Mouse (Mus musculus): ENCODE data around the gene Rgs6. TPM values are rescaled to one million over a fixed set of nuclear protein-coding genes. Genes with fewer than 3 reads are reported as not detected.

The Rgs6 gene
- polyA plus RNA-seq, 1 experiment from 2014 or later = 0.49 TPM

DNA sequence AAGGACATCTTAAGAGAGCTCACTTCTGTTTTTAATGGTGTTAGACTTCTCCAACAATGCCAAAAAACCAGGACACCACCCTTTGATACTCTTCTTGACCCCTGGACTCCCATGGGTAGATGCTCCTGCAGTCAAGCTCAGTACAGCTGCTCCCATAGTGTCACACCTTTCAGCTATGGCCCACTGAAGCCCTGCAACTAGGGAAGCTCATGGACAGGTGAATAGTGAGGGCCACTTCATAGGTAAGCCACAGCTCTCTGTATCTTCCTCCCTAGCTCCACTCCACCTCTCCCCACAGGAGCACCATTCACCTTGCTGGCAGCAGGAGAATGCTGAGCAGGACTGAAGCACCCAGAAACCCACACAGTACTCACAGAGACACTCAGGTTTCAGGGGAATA is 384.6 kb downstream of the Rgs6 start:
- H3K4me3 ChIP-seq = no peak overlapping the region
- no peak overlapping the region for H3K27ac ChIP-seq (replicated peaks)
- DNase-seq (ENCODE audit: low spot score) = no peak
- H3K4me1 ChIP-seq = 0 out of 2 replicates have a peak, but pooled peaks cover 3% of the 10 kb centered on the region
- H3K36me3 ChIP-seq (replicated peaks) = no peaks in the 10 kb centered on the region
- no peaks in the 10 kb centered on the region for H3K27me3 ChIP-seq (replicated peaks; ENCODE audit: low read depth, poor library complexity, severe bottlenecking)
- no peaks in the 10 kb centered on the region for H3K9me3 ChIP-seq

DNA sequence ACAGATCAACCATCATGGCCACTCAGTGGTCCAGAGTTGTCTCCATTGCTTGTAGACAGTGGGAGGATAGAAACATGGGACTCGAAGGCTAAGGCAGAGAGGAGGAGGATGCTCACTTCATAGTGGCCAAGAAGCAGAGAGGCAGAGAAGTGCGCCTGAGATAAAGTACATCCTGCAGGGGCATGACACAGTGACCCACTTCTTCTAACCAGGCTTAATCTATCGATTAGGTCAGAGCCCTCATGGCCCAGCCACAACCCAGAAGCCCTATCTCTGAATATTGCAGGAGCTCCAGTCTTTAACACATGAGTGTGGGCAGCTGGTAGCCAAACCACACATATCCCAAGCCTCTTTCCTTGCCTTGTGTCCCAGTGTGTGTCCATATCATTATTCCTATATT is 385.7 kb downstream of the Rgs6 start:
- Histone ChIP-seq H3K27ac (replicated peaks) (no peak overlapping the region), H3K27me3 (replicated peaks; ENCODE audit: low read depth, poor library complexity, severe bottlenecking) (no peaks in the 10 kb centered on the region), H3K4me1 (0 out of 2 replicates have a peak, but pooled peaks cover 3% of the 10 kb centered on the region), H3K9me3 (no peaks in the 10 kb centered on the region), H3K4me3 (no peak overlapping the region), H3K36me3 (replicated peaks) (no peaks in the 10 kb centered on the region)
- DNase-seq (ENCODE audit: low spot score) = no peak
- 90% methylated on average over 3 of the region's 3 CpGs for WGBS

DNA sequence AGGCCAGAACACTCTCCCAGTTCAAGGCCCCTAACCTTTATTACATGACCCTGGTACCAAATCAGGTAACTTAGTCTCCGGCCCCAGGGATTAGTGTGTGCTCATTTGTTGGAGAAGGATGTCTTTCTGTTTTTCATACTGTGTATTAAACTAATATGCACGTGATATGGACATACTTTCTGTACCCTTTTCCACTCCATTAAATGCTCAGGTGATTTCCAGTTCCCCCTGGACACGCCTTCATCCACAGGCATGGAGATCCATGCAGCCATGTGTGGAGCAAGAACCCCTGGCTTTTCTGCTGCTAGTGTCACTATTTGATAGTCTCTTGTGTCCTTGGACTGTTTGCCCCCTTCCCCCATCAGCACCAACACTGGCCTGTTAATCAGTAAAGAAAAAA is 390.2 kb downstream of the Rgs6 start:
- Histone ChIP-seq H3K4me1 (no peaks in the 10 kb centered on the region), H3K27ac (replicated peaks) (no peak overlapping the region), H3K9me3 (no peaks in the 10 kb centered on the region), H3K36me3 (replicated peaks) (no peaks in the 10 kb centered on the region), H3K27me3 (replicated peaks; ENCODE audit: low read depth, poor library complexity, severe bottlenecking) (no peaks in the 10 kb centered on the region), H3K4me3 (no peak overlapping the region)
- no peak for DNase-seq (ENCODE audit: low spot score)
- WGBS = 85% methylated on average over 3 of the region's 3 CpGs

- H3K4me3 ChIP-seq = no peak overlapping the region
Measured at GRCm38 (mm10) chr12:82982716-82983115, 394.6 kb downstream of the Rgs6 start.

GRCm38 (mm10) chr12:82985300-82985699 is 397.2 kb downstream of the Rgs6 start:
- H3K9me3 ChIP-seq = no peaks in the 10 kb centered on the region
- WGBS = 87% methylated on average over 8 of the region's 8 CpGs

More at GRCm38 (mm10) chr12:82982716-82983115, 394.6 kb downstream of the Rgs6 start:
- H3K27ac ChIP-seq (replicated peaks) = no peak overlapping the region
- no peaks in the 10 kb centered on the region for H3K36me3 ChIP-seq (replicated peaks)
- WGBS = 90% methylated on average over 4 of the region's 4 CpGs
- H3K4me1 ChIP-seq = no peaks in the 10 kb centered on the region
- H3K9me3 ChIP-seq = no peaks in the 10 kb centered on the region
- H3K27me3 ChIP-seq (replicated peaks; ENCODE audit: low read depth, poor library complexity, severe bottlenecking) = no peaks in the 10 kb centered on the region
- DNase-seq (ENCODE audit: low spot score) = no peak

GRCm38 (mm10) chr12:82987661-82988060 is 399.6 kb downstream of the Rgs6 start:
- WGBS = 86% methylated on average over 1 of the region's 1 CpGs
- Histone ChIP-seq H3K9me3 (no peaks in the 10 kb centered on the region), H3K36me3 (replicated peaks) (no peaks in the 10 kb centered on the region), H3K4me1 (no peaks in the 10 kb centered on the region), H3K27ac (replicated peaks) (no peak overlapping the region), H3K27me3 (replicated peaks; ENCODE audit: low read depth, poor library complexity, severe bottlenecking) (no peaks in the 10 kb centered on the region), H3K4me3 (no peak overlapping the region)
- DNase-seq (ENCODE audit: low spot score) = no peak

More at GRCm38 (mm10) chr12:82985300-82985699, 397.2 kb downstream of the Rgs6 start:
- H3K27ac ChIP-seq (replicated peaks) = no peak overlapping the region
- no peak overlapping the region for H3K4me3 ChIP-seq
- H3K36me3 ChIP-seq (replicated peaks) = no peaks in the 10 kb centered on the region
- no peaks in the 10 kb centered on the region for H3K4me1 ChIP-seq
- no peaks in the 10 kb centered on the region for H3K27me3 ChIP-seq (replicated peaks; ENCODE audit: low read depth, poor library complexity, severe bottlenecking)
- DNase-seq (ENCODE audit: low spot score) = no peak

DNA sequence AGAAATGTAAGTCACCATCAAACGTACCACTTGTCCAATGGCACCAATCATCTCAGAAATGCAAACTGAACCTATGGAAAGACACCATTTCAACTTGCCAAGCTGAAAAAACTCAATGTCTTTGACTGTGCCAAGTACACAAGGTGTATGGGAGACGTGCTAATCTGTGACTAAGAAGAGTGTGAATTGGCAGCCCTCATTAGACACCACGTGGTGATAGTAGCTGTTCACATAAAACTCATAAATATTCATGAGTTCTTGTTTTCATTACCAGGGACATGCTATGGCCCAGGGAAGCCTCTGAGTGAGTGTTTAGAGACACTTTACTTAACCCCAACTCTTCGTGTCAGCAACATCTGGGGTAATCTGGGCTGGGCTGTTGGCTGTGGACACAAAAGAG is 405.8 kb downstream of the Rgs6 start:
- Histone ChIP-seq H3K9me3 (no peaks in the 10 kb centered on the region), H3K27me3 (replicated peaks; ENCODE audit: low read depth, poor library complexity, severe bottlenecking) (no peaks in the 10 kb centered on the region), H3K27ac (replicated peaks) (no peak overlapping the region), H3K4me1 (no peaks in the 10 kb centered on the region), H3K4me3 (no peak overlapping the region), H3K36me3 (replicated peaks) (no peaks in the 10 kb centered on the region)
- WGBS = 46% methylated on average over 4 of the region's 4 CpGs
- no peak for DNase-seq (ENCODE audit: low spot score)

DNA sequence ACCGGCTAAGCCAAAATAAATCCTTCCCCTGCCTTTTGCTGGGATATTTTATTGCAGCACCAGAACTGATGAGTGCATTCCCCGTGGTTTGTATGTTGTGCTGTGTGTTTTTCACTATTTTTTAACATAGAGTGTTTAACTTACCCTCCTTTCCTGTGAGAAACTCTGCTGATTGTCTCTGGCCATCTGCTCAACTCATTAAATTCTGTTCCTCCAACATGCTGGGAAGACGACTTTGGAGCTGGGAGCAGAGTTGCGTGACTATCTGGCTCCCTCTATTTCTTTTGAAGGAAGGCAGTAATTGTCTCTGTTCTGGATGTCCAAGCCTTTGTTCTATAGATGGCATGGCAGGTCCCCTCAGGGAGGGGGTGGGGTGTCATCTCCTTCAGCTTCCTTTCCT is 408.7 kb downstream of the Rgs6 start:
- no peaks in the 10 kb centered on the region for H3K4me1 ChIP-seq
- WGBS = 48% methylated on average over 4 of the region's 4 CpGs
- no peak overlapping the region for H3K27ac ChIP-seq (replicated peaks)
- DNase-seq (ENCODE audit: low spot score) = no peak
- no peaks in the 10 kb centered on the region for H3K27me3 ChIP-seq (replicated peaks; ENCODE audit: low read depth, poor library complexity, severe bottlenecking)
- H3K9me3 ChIP-seq = no peaks in the 10 kb centered on the region
- H3K4me3 ChIP-seq = no peak overlapping the region
- H3K36me3 ChIP-seq (replicated peaks) = no peaks in the 10 kb centered on the region

- 91% methylated on average over 10 of the region's 10 CpGs for WGBS
- no peaks in the 10 kb centered on the region for H3K9me3 ChIP-seq
Measured at GRCm38 (mm10) chr12:82998682-82999332, 410.7 kb downstream of the Rgs6 start.

GRCm38 (mm10) chr12:82999333-83000032 is 411.4 kb downstream of the Rgs6 start:
- Histone ChIP-seq H3K4me1 (no peaks in the 10 kb centered on the region), H3K27ac (replicated peaks) (no peak overlapping the region), H3K27me3 (replicated peaks; ENCODE audit: low read depth, poor library complexity, severe bottlenecking) (no peaks in the 10 kb centered on the region), H3K9me3 (no peaks in the 10 kb centered on the region), H3K36me3 (replicated peaks) (no peaks in the 10 kb centered on the region), H3K4me3 (no peak overlapping the region)
- WGBS = 82% methylated on average over 7 of the region's 7 CpGs
- DNase-seq (ENCODE audit: low spot score) = no peak

More at GRCm38 (mm10) chr12:82998682-82999332, 410.7 kb downstream of the Rgs6 start:
- no peak for DNase-seq (ENCODE audit: low spot score)
- Histone ChIP-seq H3K36me3 (replicated peaks) (no peaks in the 10 kb centered on the region), H3K4me1 (no peaks in the 10 kb centered on the region), H3K27ac (replicated peaks) (no peak overlapping the region), H3K4me3 (no peak overlapping the region), H3K27me3 (replicated peaks; ENCODE audit: low read depth, poor library complexity, severe bottlenecking) (no peaks in the 10 kb centered on the region)

- Histone ChIP-seq H3K9me3 (no peaks in the 10 kb centered on the region), H3K27ac (replicated peaks) (no peak overlapping the region), H3K27me3 (replicated peaks; ENCODE audit: low read depth, poor library complexity, severe bottlenecking) (no peaks in the 10 kb centered on the region), H3K36me3 (replicated peaks) (no peaks in the 10 kb centered on the region), H3K4me1 (no peaks in the 10 kb centered on the region), H3K4me3 (no peak overlapping the region)
- DNase-seq (ENCODE audit: low spot score) = no peak
- 87% methylated on average over 11 of the region's 11 CpGs for WGBS
Measured at GRCm38 (mm10) chr12:83000033-83000570, 412.0 kb downstream of the Rgs6 start.

DNA sequence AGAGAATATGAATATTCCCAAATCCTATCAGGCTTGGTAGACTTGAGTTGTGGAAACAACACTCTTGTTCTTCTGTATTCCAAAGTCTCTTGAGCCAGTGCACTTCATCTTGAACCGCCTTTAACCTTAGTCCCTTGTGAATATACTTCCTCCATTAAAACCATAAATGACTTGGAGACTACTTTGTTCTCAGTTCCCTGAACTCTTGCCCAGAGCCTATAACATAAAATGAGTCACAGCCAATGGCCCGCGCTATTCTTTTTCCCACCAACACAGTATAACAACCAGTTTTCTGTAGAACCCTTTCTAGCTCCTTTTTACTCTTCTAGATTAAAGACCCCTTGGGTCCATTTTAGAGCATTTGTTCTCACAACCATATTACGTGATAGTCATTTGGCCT is 412.9 kb downstream of the Rgs6 start:
- DNase-seq (ENCODE audit: low spot score) = no peak
- no peaks in the 10 kb centered on the region for H3K27me3 ChIP-seq (replicated peaks; ENCODE audit: low read depth, poor library complexity, severe bottlenecking)
- no peak overlapping the region for H3K27ac ChIP-seq (replicated peaks)
- H3K4me1 ChIP-seq = no peaks in the 10 kb centered on the region
- no peaks in the 10 kb centered on the region for H3K36me3 ChIP-seq (replicated peaks)
- WGBS = 94% methylated on average over 4 of the region's 4 CpGs
- H3K9me3 ChIP-seq = no peaks in the 10 kb centered on the region
- H3K4me3 ChIP-seq = no peak overlapping the region
